ENCODE assay signal across 4 mouse cellular contexts in genomic region chr6:70109412-70109811, GRCm38 (mm10).
DNase-seq lines count a peak whose midpoint lies in the region; ATAC-seq and TF ChIP-seq lines count a peak whose summit lies in the region.
"Not testable (repeated sequence)": the region's sequence is repeated elsewhere in the genome, so short reads cannot be mapped to it uniquely, and the experiment has no call there.

No protein-coding gene starts in this region.

- peak; percentile 60 for ATAC-seq in Patski
- peak; percentile 97 for ATAC-seq in frontal cortex, adult (ENCODE audit: low TSS enrichment)

- in situ Hi-C loops in Patski (cut with MboI; ENCODE audit: low pct_unique_long_range_greater_than_20kb) = loop anchor here (25.0 kb wide), 1 partner anchor 203 kb away; no protein-coding TSS in a partner anchor

- H3K27me3 ChIP-seq in Patski = not testable (repeated sequence)

- peak; percentile 12 for DNase-seq in Muller cell, postnatal 12 days (ENCODE audit: inconsistent ontology term)
- not testable (repeated sequence) for DNase-seq in Patski (ENCODE audit: low read depth, low spot score)
- peak; percentile 4 for DNase-seq in brain, adult 2 months (ENCODE audit: low read depth, low spot score)

- POLR2A ChIA-PET in Patski (lab: Charles Lee) = not testable (repeated sequence)

- TF ChIP-seq CTCF in Patski (IDR thresholded peaks at IDR 0.05) = not testable (repeated sequence)

- CTCF ChIA-PET in Patski (lab: Charles Lee) = not testable (repeated sequence)
